Mouse (Mus musculus): ENCODE results near the gene Fam171a2. TPM values are rescaled to one million over a fixed set of nuclear protein-coding genes. Genes with fewer than 3 reads are reported as not detected.

The Fam171a2 gene
- total RNA-seq (2021), result 10 to 100 TPM; 10.5 to 11.4 TPM
- long read RNA-seq, experiment 1, partial matches to known transcripts, result 0 of 1 reads
- long read RNA-seq, experiment 1, other reads (novel, unspliced or antisense), result 1 of 1 reads
- long read RNA-seq, experiment 2, partial matches to known transcripts, result 0 of 1 reads
- long read RNA-seq, experiment 2, other reads (novel, unspliced or antisense), result 0 of 1 reads

GRCm38 (mm10) chr11:102447497-102447896 is at the start of gene Fam171a2:
TSS of gene Fam171a2 (minus strand) at chr11:102447682.
- intact Hi-C loops (cut with DNase I), result no loop called here

GRCm38 (mm10) chr11:102496732-102497131 is 49.2 kb upstream of the Fam171a2 start:
- intact Hi-C loops (cut with DNase I), result no loop called here
- no peak for DNase-seq

More at GRCm38 (mm10) chr11:102447497-102447896, at the start of gene Fam171a2:
- DNase-seq, result peak; percentile 90 to 92

- intact Hi-C loops (cut with DNase I), result no loop called here
- no peak for DNase-seq
Observed at GRCm38 (mm10) chr11:102496206-102496605, 48.7 kb upstream of the Fam171a2 start.

GRCm38 (mm10) chr11:102495742-102496141 is 48.3 kb upstream of the Fam171a2 start:
- no peak for DNase-seq
- intact Hi-C loops (cut with DNase I), result no loop called here

- DNase-seq, result no peak
- intact Hi-C loops (cut with DNase I), result no loop called here
Observed at GRCm38 (mm10) chr11:102495114-102495513, 47.6 kb upstream of the Fam171a2 start.

- no peak for DNase-seq
- intact Hi-C loops (cut with DNase I), result no loop called here
Observed at GRCm38 (mm10) chr11:102494063-102494650, 46.7 kb upstream of the Fam171a2 start.

GRCm38 (mm10) chr11:102493241-102493640 is 45.8 kb upstream of the Fam171a2 start:
- DNase-seq, result no peak
- intact Hi-C loops (cut with DNase I), result no loop called here

- no peak for DNase-seq
- intact Hi-C loops (cut with DNase I), result loop anchor here (2.0 to 5.0 kb wide), 2 partner anchors 69 to 85 kb away; partner anchors contain the start of gene Gpatch8
Observed at GRCm38 (mm10) chr11:102487901-102488300, 40.4 kb upstream of the Fam171a2 start.

GRCm38 (mm10) chr11:102486733-102487386 is 39.4 kb upstream of the Fam171a2 start:
- peak; percentile 41 to 69 for DNase-seq

GRCm38 (mm10) chr11:102481779-102482178 is 34.3 kb upstream of the Fam171a2 start:
- DNase-seq, result no peak
- intact Hi-C loops (cut with DNase I), result loop anchor here (5.0 kb wide), 1 partner anchor 171 kb away; no protein-coding TSS in a partner anchor

More at GRCm38 (mm10) chr11:102486733-102487386, 39.4 kb upstream of the Fam171a2 start:
- intact Hi-C loops (cut with DNase I), result loop anchor here (2.0 to 5.0 kb wide), 2 partner anchors 70 to 86 kb away; partner anchors contain the start of gene Gpatch8

- intact Hi-C loops (cut with DNase I), result loop anchor here (5.0 kb wide), 1 partner anchor 171 kb away; no protein-coding TSS in a partner anchor
- no peak for DNase-seq
Observed at GRCm38 (mm10) chr11:102480897-102481296, 33.4 kb upstream of the Fam171a2 start.

- intact Hi-C loops (cut with DNase I), result loop anchor here (5.0 kb wide), 1 partner anchor 172 kb away; no protein-coding TSS in a partner anchor
- DNase-seq, result no peak
Observed at GRCm38 (mm10) chr11:102480111-102480510, 32.6 kb upstream of the Fam171a2 start.

- DNase-seq, result no peak
- intact Hi-C loops (cut with DNase I), result no loop called here
Observed at GRCm38 (mm10) chr11:102479581-102479980, 32.1 kb upstream of the Fam171a2 start.

GRCm38 (mm10) chr11:102478671-102479070 is 31.2 kb upstream of the Fam171a2 start:
- no peak for DNase-seq
- intact Hi-C loops (cut with DNase I), result no loop called here

- no peak for DNase-seq
- intact Hi-C loops (cut with DNase I), result no loop called here
Observed at GRCm38 (mm10) chr11:102475027-102475426, 27.5 kb upstream of the Fam171a2 start.

- DNase-seq, result no peak
- intact Hi-C loops (cut with DNase I), result no loop called here
Observed at GRCm38 (mm10) chr11:102469648-102470357, 22.3 kb upstream of the Fam171a2 start, which contains the start of gene Itga2b. TSS of gene Itga2b (minus strand) at chr11:102470122.

- peak; percentile 99 to 100 for DNase-seq
- intact Hi-C loops (cut with DNase I), result no loop called here
Observed at GRCm38 (mm10) chr11:102467041-102467631, 19.7 kb upstream of the Fam171a2 start.

GRCm38 (mm10) chr11:102465713-102466436 is 18.4 kb upstream of the Fam171a2 start:
- intact Hi-C loops (cut with DNase I), result no loop called here
- DNase-seq, result peak; percentile 62 to 68

- no peak for DNase-seq
- intact Hi-C loops (cut with DNase I), result no loop called here
Observed at GRCm38 (mm10) chr11:102464901-102465300, 17.4 kb upstream of the Fam171a2 start.

Measured in heart, postnatal 14 days (tissue).